ENCODE assay signal across 8 mouse cellular contexts in genomic region chr4:53217608-53218290, GRCm38 (mm10). TPM values are rescaled to one million over a fixed set of nuclear protein-coding genes. Genes with fewer than 3 reads are reported as not detected.
DNase-seq lines count a peak whose midpoint lies in the region; ATAC-seq lines count a peak whose summit lies in the region.

No protein-coding gene starts in this region.

- H3K9ac ChIP-seq in forebrain, embryonic 16.5 days (replicated peaks; ENCODE audit: low read depth, low read length) = peak overlapping the region; percentile 62
- H3K9ac ChIP-seq in neural tube, embryonic 14.5 days (replicated peaks; ENCODE audit: low read depth, low read length) = peak overlapping the region; percentile 51

- intact Hi-C loops in heart, postnatal 25 days (cut with DNase I) = loop anchor here (1.0 to 5.0 kb wide), 3 partner anchors 21 to 100 kb away; no protein-coding TSS in a partner anchor

- peak overlapping the region; percentile 71 for H3K4me2 ChIP-seq in forebrain, embryonic 16.5 days (ENCODE audit: low read length)
- H3K4me2 ChIP-seq in neural tube, embryonic 14.5 days (ENCODE audit: low read depth, low read length) = peak overlapping the region; percentile 64

- no peaks in the 10 kb centered on the region for H3K27me3 ChIP-seq in forebrain, embryonic 16.5 days (replicated peaks; ENCODE audit: control insufficient read depth, insufficient read depth, low read length)
- no peaks in the 10 kb centered on the region for H3K27me3 ChIP-seq in neural tube, embryonic 14.5 days (ENCODE audit: control insufficient read depth, insufficient read depth, low read length)

- WGBS in forebrain, embryonic 16.5 days = under 1% methylated on average over 38 of the region's 38 CpGs
- WGBS in large intestine, adult 2 months = under 1% methylated on average over 38 of the region's 38 CpGs
- WGBS in neural tube, embryonic 14.5 days = under 1% methylated on average over 38 of the region's 38 CpGs

- peak overlapping the region; percentile 51 for H3K4me3 ChIP-seq in brown adipose tissue, adult 24 weeks (ENCODE audit: insufficient read depth, low read depth, low read length)
- peak overlapping the region; percentile 47 for H3K4me3 ChIP-seq in forebrain, embryonic 16.5 days (replicated peaks; ENCODE audit: low read length)
- peak overlapping the region; percentile 48 for H3K4me3 ChIP-seq in neural tube, embryonic 14.5 days (ENCODE audit: low read depth, low read length)

- H3K9me3 ChIP-seq in forebrain, embryonic 16.5 days (ENCODE audit: control insufficient read depth, low read length) = no peaks in the 10 kb centered on the region
- no peaks in the 10 kb centered on the region for H3K9me3 ChIP-seq in neural tube, embryonic 14.5 days (ENCODE audit: control insufficient read depth, low read length)

- DNase-seq in B cell, adult 2 months = peak; percentile 77 to 79
- peak; percentile 65 for DNase-seq in heart, postnatal 25 days (ENCODE audit: low spot score)
- DNase-seq in large intestine, adult 2 months (ENCODE audit: low read depth, low spot score) = peak; percentile 45
- peak; percentile 85 for DNase-seq in lung, adult 18-20 months
- DNase-seq in telencephalon, adult 2 months (ENCODE audit: low read depth, low spot score) = peak; percentile 69

- ATAC-seq in forebrain, embryonic 16.5 days = peak; percentile 87
- ATAC-seq in neural tube, embryonic 14.5 days (ENCODE audit: low read depth) = peak; percentile 91

- no peak overlapping the region for H3K27ac ChIP-seq in brown adipose tissue, adult 24 weeks (replicated peaks; ENCODE audit: low read depth, low read length)
- peak overlapping the region; percentile 46 for H3K27ac ChIP-seq in forebrain, embryonic 16.5 days (ENCODE audit: low read length)
- peak overlapping the region; percentile 77 for H3K27ac ChIP-seq in neural tube, embryonic 14.5 days (ENCODE audit: low read depth, low read length)

- peaks cover 15% of the 10 kb centered on the region for H3K4me1 ChIP-seq in brown adipose tissue, adult 24 weeks (ENCODE audit: control insufficient read depth, insufficient read depth, insufficient read length, low read length)
- peaks cover 22% of the 10 kb centered on the region for H3K4me1 ChIP-seq in forebrain, embryonic 16.5 days (replicated peaks; ENCODE audit: control insufficient read depth, insufficient read depth, low read length)
- H3K4me1 ChIP-seq in neural tube, embryonic 14.5 days (ENCODE audit: control insufficient read depth, insufficient read depth, low read length) = peaks cover 10% of the 10 kb centered on the region

- H3K36me3 ChIP-seq in forebrain, embryonic 16.5 days (ENCODE audit: control insufficient read depth, insufficient read depth) = no peaks in the 10 kb centered on the region
- no peaks in the 10 kb centered on the region for H3K36me3 ChIP-seq in neural tube, embryonic 14.5 days (ENCODE audit: control insufficient read depth, insufficient read depth, low read length)

RNA-seq across cellular contexts. Expression of gene Abca1, which starts 58.1 kb away (rescaled TPM):
- 21.5 and 22.3 TPM in 2 replicates for polyA plus RNA-seq in brown adipose tissue, adult 24 weeks (2012; ENCODE audit: insufficient read depth, insufficient read length, missing spikeins)
- polyA plus RNA-seq in forebrain, embryonic 16.5 days (2015; fragmentation: Nextera tagmentation; extraction: Ambion mirVana) = 8.9 and 11.7 TPM in 2 replicates
- 10 to 100 TPM; 13.6 to 19.7 TPM for total RNA-seq in heart, postnatal 25 days (2021)
- 1.5 and 7.8 TPM in 2 replicates for polyA plus RNA-seq in large intestine, adult 2 months (2012; rRNA removed)
- 11.3 and 21.4 TPM in 2 replicates for polyA plus RNA-seq in neural tube, embryonic 14.5 days (2014; fragmentation: Nextera tagmentation; extraction: Ambion mirVana)
